Mouse (Mus musculus) hematopoietic stem cell, adult 5-6 weeks (primary cell): Measurements from ENCODE around the gene Galnt7. TPM values are rescaled to one million over a fixed set of nuclear protein-coding genes. Genes with fewer than 3 reads are reported as not detected.
A peak's percentile ranks its signal among the peaks of the same experiment; 100 is the strongest.
"Not testable (repeated sequence)": the region's sequence is repeated elsewhere in the genome, so short reads cannot be mapped to it uniquely, and the experiment has no call there.

Experiments
- ATAC-seq, 2 experiments: fragments of 125-278 bp in 1 of 2; replicated peaks in 1 of 2; 2 replicates each; pipeline ENCODE4 v1.8.0; 2016 to 2017; ENCODE audit warnings: inconsistent platforms in 2 of 2, mild to moderate bottlenecking in 2 of 2, moderate number of reproducible peaks in 2 of 2, low read depth in 1 of 2, moderate TSS enrichment in 1 of 2; ENCODE audit not compliant: low FRiP score in 2 of 2, poor library complexity in 2 of 2, severe bottlenecking in 2 of 2, insufficient read depth in 1 of 2, low TSS enrichment in 1 of 2
- total RNA-seq: library from RNA; stranded (forward); fragments of 172-1452, 232-1000 nt; gene quantifications from 2 replicates; pipeline ENCODE4 v1.2.3, GENCODE M21; 2017

The Galnt7 gene
- total RNA-seq, 1 experiment from 2014 or later: 18.8 TPM

DNA sequence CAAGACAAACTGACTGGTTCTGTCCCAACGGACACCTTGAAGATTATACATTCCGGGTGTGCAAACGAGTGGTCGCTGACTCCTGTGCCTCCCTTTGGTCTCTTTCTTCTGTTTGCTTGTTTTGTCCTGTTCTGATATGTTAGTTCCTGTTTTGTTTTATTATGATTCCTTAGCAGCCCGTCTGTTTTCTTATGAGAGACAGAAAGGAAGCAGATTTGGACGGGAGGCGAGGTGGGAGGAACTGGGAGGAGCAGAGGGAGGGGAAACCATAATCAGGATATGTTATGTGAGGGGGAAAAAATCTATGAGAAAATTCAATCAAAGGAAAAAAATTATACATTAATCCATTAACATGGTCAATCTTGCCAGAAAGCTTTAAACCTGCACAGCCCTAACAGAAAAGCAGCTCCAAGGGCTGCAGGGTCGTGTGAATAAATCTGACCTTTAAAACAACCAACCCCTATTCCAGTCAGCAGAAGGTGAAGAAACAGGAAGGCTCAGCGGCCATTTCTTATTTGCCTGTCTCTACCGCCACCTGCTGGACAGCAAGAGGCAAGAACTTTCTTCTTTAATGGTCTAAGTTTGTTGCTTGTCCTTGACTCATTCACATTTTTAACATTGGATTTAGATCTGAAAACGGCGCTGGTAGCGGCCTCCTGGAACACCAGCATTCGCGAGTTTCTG, 122.0 kb downstream of the Galnt7 start:
- peak; percentile 88 for ATAC-seq

DNA sequence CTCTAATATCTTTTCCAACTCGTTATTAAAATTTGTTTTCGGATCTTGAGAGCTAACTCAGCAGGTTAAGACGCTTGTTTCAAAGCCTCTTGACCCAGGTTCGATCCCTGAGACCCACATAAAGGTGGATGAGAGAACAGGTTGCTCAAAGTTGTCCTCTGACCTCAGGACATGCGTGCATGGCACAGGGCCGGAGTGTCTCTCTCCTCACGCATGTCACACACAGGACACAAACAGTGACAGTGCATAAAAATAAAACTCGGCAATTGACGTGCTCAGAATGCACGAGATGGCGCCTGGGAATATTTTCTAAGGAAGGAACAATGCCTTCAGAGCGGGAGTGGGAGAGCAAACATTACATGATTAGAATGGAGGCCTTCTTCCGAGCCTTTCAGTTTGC, 122.6 kb downstream of the Galnt7 start:
- ATAC-seq: no peak

DNA sequence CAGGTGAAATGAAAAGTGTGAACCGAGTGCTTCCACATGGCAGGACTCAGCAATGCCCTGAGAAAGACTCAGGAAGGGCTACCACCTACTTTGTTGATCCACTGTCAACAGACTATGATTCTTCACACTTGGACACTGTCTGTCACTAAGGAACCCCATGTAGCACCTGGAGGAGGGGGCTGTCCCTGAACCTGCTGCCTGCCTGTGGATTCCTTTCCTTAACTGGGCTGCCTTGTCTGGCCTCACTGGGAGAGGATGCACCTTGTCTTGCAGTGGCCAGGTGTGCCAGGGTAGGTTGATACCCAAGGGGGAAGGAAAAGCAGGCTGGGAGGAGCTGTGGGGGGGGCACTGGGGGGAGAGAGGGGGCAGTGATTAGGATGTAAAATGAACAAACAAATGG, 124.8 kb downstream of the Galnt7 start:
- no peak for ATAC-seq

DNA sequence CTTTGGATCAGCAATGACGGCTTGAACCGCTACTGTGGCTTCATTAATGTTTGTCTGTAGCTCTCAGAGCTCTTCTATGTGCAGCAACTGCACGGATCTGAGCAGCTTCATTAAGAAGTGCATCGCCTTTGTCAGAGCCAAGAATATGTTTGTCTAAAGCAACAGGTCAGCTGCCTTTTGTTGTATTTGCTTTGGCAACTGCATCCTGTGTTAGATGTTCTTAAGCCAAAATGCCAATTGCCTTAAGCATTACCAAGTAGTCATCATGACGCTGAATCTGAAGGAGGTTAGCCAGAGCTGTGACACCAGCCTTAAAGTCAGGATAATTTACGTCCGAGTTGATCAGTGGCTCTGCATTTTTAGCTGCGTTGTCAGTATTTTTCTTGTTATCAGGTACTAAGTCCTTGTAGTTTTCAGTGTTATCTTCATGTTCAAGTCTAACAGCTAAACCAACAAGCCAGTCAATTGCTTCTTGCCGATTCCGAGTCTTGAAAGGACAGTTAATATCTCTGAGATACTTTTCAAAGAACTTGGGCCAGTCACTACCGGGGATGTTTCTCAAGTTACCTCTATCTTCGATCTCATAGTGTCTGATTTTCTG, 132.5 kb downstream of the Galnt7 start:
- ATAC-seq: peak; percentile 16 to 18; a peak in 1 of 4 replicates

DNA sequence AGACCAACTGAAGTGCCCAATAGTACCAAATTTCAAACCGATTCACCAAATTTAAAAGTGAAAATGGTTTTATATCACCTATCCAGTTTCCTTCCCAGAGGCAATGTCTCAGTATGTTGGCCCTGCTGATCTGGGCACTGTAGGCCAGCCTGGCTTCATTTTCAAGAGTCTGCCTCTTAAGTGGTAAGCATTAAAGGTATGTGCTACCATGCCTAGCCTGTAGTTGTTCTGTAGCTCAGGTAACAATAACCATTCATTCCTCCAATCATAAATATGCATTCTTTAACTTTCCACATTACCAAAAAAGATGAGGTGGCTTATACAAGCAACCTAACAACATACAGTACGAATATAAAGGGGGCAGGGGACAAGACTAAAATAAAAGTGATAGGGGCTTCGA, 135.1 kb downstream of the Galnt7 start:
- ATAC-seq: no peak

DNA sequence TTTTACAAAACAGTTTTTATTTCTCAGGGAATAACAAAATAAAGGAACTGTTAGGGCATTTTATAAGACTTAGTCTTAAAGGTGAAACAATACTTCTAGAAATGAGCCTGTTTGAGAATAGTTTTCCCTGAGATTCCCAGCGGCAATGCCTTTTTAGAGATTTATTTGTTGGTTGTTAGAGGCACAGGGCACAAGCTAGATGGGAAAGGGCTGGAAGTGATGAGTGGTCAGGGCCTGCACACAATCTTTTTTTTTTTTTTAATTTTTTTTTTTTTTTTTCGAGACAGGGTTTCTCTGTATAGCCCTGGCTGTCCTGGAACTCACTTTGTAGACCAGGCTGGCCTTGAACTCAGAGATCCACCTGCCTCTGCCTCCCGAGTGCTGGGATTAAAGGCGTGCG, 136.1 kb downstream of the Galnt7 start:
- not testable (repeated sequence) for ATAC-seq

DNA sequence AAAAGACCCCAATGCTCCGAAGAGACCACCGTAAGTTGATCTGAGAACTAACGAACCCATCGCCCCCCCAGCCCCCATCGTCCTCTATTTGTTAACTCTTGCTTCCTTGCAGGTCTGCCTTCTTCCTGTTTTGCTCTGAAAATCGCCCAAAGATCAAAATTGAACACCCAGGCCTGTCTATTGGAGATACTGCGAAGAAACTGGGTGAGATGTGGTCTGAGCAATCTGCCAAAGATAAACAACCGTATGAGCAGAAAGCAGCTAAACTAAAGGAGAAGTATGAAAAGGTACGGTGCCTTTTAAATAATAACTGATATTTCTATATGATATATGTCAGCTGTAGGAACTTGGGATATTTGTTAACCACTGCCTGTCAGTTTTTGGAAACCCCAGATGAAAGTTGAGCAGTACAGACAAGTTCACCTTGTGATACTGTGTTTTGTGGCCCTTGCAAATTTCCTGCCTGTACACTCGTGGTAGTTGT, 139.6 kb downstream of the Galnt7 start:
- not testable (repeated sequence) for ATAC-seq

DNA sequence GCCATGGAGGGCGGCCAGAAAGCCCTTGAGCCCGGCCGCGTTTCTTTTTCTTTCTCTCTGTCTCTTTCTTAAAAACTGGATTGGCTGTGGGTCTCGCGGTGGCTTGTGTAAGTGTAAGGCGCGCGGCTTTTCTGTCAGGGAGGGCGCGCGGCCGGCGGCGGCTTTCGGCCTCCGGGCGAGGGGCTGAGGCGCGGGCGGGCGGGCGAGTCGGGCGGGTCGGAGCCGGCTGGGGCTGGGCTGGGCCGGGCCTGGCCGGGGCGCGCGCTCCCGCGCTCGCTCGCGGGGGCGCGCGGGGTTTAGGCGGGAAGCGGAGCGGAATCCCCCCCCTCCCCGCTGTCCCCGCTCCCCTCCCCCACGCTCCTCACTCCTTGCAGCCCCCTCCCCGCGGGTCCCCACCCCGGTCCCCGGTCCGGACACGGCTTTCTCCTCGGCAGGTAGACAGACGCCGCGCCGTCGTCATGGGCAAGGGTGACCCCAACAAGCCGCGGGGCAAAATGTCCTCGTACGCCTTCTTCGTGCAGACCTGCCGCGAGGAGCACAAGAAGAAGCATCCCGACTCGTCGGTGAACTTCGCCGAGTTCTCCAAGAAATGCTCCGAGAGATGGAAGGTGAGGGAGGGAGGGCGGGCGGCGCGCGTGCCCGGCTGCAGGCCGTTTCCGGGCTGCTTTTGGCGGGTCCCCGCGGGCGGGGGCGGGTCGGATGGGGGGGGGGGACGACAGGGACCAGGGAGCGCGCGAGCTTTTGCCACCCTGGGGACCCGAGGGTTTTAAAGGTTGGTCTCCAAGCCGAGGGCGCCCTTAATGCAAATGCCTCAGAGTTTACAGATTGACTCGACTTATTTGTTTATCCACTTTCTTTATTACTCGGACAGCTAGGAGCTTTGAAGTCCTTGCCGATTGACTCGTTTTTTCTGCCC, 140.4 kb downstream of the Galnt7 start:
- no peak; a peak in 1 of 4 replicates for ATAC-seq

DNA sequence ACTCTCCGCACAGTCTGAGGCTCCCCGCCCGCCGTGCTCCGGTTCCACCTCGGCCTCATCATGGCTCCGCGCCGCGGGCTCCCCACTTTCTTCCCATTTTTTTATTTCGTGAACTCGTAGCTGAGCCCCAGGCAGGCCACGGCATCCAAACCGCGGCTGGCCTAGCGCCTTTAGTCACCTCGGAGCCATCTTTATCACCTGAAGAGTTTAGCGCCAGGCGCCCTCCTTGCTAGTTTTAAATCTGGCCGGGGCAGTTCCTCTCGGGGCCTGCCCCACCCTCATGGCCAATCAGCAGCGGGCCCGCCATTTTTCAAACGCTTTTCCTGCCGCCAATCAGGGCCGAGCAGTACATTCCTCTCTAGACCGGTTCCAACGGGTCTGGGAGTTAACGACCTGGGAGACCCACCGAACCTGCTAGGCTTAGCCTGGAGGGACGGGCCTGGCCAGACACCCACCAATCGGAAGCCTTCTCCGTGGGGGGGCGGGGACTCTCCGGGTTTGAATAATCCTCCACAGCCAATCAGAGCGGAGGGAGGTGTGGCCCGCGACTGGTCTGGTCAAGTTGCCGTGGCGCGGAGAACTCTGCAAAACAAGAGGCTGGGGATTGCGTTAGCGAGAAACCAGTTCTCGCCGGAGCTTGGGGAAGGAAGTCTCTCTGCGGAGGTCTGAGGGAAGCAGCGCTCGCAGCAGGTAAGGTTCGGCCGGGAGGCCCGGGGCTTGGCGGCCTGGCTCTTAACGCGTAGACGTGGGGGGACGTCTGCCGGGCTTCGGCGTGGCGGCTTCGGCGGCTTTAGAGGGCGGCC, 141.3 kb downstream of the Galnt7 start, which contains the start of gene Hmgb2:
Hmgb2 (plus strand) TSS at position 592 of the 803 bp plus-strand sequence.
- ATAC-seq: peak; percentile 97 to 99

DNA sequence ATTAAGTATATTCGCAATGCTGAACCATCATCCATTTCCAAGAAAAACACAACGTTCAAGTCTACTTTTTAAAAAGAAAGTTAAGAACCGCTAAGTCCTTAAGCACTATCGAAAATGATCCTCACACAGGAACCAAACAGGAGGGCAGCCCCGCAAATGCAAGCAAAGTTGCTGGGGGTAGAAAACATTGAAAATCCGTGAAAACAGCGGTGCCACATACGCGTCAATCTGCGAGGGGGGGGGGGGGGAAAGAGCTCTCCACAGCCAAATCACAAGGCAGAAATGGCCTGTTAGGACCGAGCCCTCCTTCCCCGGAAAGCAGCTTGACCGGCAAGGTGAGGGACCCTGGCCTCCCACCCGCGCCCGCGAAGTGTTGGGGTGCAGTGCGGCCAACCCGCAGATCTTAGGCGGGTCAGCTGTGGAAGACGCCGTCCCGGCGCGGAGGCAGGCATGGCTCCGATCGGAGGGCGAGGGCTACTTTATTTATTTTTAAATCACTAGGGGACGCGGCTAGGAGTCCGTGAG, 142.0 kb downstream of the Galnt7 start:
- ATAC-seq: no peak; a peak in 2 of 4 replicates

DNA sequence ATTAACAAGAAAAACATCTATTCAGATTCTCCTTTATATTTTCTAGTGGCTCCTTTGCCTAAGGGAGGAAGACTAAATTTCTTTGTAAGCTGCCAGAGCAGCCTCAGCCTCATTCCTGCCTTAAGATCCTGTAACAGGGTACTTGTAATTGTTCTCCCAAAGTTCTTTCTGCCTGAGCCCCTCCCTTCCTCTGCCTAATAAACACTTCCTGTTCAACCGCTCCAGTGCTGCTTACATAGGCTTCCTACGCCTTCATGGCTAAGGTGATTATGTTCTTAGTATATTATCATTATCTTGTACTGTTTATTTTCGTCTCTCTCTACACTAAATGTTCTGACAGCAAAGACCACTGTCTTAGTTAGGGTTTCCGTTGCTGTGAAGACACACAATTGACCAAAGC, 144.2 kb downstream of the Galnt7 start:
- ATAC-seq: no peak

DNA sequence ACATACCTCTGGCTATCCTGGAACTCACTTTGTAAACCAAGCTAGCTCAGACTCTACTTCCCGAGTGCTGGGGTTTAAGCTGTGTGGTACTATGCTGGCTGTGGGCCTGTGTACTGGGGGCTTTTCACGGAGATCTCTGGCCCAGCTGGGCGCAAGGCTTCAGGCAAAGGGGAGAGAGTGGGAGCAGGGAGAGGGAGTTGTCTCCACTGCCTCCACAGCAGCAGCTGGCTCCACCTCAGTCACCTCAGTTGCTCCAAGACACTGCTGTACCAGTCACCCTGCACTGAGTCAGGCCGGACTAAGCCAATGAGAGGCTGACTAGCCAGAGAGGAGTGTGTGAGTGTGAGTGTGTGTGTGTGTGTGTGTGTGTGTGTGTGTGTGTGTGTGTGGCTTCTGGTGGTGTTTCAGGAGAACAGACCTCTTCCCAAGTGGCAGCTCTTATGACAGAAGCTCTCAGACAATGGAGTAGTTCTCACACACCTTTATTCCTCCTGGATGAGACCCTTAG, 145.2 kb downstream of the Galnt7 start:
- no peak for ATAC-seq

DNA sequence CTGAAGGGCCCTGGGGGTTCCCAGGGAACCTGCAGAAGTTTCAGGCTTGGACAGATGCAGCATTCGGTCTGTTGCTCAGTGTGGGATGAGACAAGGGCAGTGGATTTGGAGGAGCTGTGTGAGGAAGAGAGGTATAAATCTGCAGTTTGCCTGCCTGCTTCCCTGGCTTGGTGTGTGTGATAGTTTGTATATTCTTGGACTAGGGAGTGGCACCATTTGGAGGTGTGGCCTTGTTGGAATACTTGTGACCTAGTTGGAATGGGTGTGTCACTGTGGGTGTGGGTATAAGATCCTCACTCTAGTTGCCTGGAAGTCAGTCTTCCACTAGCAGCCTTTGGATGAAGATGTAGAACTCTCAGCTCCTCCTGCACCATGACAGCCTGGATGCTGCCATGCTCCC, 147.3 kb downstream of the Galnt7 start:
- not testable (repeated sequence) for ATAC-seq

DNA sequence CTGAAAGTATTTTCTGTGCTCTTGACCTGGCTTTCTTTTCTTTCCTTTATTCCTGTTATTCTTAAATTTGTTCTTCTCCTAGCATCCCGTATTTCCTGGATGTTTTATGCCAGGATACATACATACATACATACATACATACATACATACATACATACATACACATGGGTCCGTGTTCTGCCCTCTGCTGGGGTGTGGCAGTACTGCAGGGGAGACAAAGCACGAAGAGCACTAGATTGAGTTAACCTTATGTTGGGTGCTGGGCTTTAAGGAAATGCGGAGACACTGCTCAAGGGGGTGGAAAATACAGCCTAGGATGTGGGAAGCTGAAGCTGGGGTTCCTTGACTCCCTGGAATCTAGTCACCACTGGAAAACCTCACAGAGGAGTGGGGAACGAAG, 149.2 kb downstream of the Galnt7 start:
- peak; percentile 88 to 90 for ATAC-seq

DNA sequence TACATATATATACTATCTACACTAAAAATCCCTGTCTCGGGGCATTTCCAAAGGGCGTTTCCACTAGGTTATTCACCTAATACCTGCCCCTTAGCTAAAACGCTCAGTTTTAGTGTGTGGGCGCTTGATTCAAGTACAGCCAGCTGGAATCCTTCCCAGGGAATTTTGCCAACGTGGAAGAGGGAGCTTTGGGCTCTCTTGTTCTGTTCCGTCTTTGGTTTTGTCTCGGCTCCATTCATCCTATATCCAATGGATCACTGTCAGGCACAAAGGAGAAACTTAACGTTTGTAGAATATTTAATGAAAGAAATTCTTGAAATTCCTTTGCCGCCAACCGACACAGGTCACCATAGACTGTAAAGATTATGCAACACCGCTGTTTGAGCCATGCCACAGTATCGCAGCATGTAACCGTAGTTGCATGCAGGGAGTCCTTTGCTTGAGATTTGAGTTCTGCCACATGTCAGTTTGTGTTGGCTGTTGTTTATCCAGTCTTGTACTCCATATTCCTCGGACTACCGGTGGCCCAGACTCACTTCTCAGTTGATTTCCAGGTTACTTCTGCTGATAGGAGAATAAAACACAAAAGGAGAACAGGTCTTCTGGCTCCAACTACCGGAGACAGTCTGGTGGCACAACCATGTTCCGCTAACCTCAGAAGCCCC, 153.9 kb downstream of the Galnt7 start:
- ATAC-seq: 0 out of 4 replicates have a peak, but pooled peaks of 1 of the 2 experiments have one; percentile 32

DNA sequence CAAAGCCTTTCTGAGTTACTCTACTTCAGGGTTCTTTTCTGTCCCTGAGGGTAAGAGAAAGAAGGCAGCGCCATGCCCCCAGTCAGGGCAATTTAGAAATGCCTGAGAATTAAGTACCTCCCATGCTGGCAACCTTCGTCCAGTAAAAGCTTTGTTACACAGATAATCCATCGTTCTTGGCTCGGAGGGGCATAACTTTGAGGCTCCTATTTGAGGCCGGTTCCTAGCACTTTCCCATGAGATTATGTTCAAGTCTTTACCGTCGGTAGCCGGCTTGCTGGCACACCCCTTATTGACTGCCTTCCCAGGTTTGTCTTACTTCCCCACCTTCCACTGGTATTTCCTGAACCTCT, 154.4 kb downstream of the Galnt7 start:
- no peak for ATAC-seq
